Mouse (Mus musculus) bone marrow macrophage, adult 2 months (primary cell): Measurements from ENCODE around the gene Ddx43.

ENCODE experiments used
- CTCF ChIP-seq: IDR thresholded peaks from 2 replicates; pipeline ENCODE4 v1.5.1; 2012; ENCODE audit warnings: low read depth, mild to moderate bottlenecking, low read length, moderate library complexity
- POLR2A ChIP-seq: IDR thresholded peaks from 2 replicates; pipeline ENCODE4 v1.6.1; 2012; ENCODE audit warnings: mild to moderate bottlenecking, low read depth, low read length, borderline replicate concordance

- TF ChIP-seq CTCF (no peak), POLR2A (no peak)
Observed at GRCm38 (mm10) chr9:78368671-78369293, 26.8 kb upstream of the Ddx43 start.
